Mouse (Mus musculus): ENCODE data around the gene Gm20388. TPM values are rescaled to one million over a fixed set of nuclear protein-coding genes. Genes with fewer than 3 reads are reported as not detected.

Gm20388 gene
- polyA plus RNA-seq, 1 experiment from 2014 or later = not detected

GRCm38 (mm10) chr8:119960531-119961104 is 50.0 kb downstream of the Gm20388 start:
- H3K9me3 ChIP-seq (ENCODE audit: control insufficient read depth, low read length) = no peaks in the 10 kb centered on the region
- H3K4me2 ChIP-seq = no peak overlapping the region
- no peaks in the 10 kb centered on the region for H3K27me3 ChIP-seq (ENCODE audit: control insufficient read depth, insufficient read depth, low read length)
- no peak overlapping the region for H3K9ac ChIP-seq (ENCODE audit: low read length)
- no peaks in the 10 kb centered on the region for H3K4me1 ChIP-seq (ENCODE audit: control insufficient read depth, insufficient read depth, low read length)
- H3K27ac ChIP-seq (ENCODE audit: low read depth, low read length) = no peak overlapping the region
- DNase-seq (ENCODE audit: low spot score, missing footprints) (no peak), ATAC-seq (ENCODE audit: low FRiP score) (no peak)
- peaks cover 17% of the 10 kb centered on the region for H3K36me3 ChIP-seq (ENCODE audit: control insufficient read depth, insufficient read depth, low read length)
- 65% methylated on average over 5 of the region's 5 CpGs for WGBS
- H3K4me3 ChIP-seq (ENCODE audit: low read depth, low read length) = no peak overlapping the region

- H3K4me2 ChIP-seq = no peak overlapping the region
Observed at GRCm38 (mm10) chr8:119964859-119965258, 54.2 kb downstream of the Gm20388 start.

GRCm38 (mm10) chr8:119967435-119967834 is 56.8 kb downstream of the Gm20388 start:
- H3K9me3 ChIP-seq (ENCODE audit: control insufficient read depth, low read length) = no peaks in the 10 kb centered on the region; the same call in 1 of the 2 replicates
- H3K4me1 ChIP-seq (ENCODE audit: control insufficient read depth, insufficient read depth, low read length) = no peaks in the 10 kb centered on the region
- H3K27me3 ChIP-seq (ENCODE audit: control insufficient read depth, insufficient read depth, low read length) = no peaks in the 10 kb centered on the region
- no peaks in the 10 kb centered on the region for H3K36me3 ChIP-seq (ENCODE audit: control insufficient read depth, insufficient read depth, low read length)
- H3K27ac ChIP-seq (ENCODE audit: low read depth, low read length) = no peak overlapping the region
- no peak overlapping the region for H3K4me3 ChIP-seq (ENCODE audit: low read depth, low read length)
- DNase-seq (ENCODE audit: low spot score, missing footprints) (no peak), ATAC-seq (ENCODE audit: low FRiP score) (no peak)
- 86% methylated on average over 9 of the region's 9 CpGs for WGBS
- no peak overlapping the region for H3K4me2 ChIP-seq
- no peak overlapping the region for H3K9ac ChIP-seq (ENCODE audit: low read length)

More at GRCm38 (mm10) chr8:119964859-119965258, 54.2 kb downstream of the Gm20388 start:
- Histone ChIP-seq H3K9me3 (ENCODE audit: control insufficient read depth, low read length) (no peaks in the 10 kb centered on the region; the same call in 1 of the 2 replicates), H3K27ac (ENCODE audit: low read depth, low read length) (no peak overlapping the region), H3K9ac (ENCODE audit: low read length) (no peak overlapping the region), H3K27me3 (ENCODE audit: control insufficient read depth, insufficient read depth, low read length) (no peaks in the 10 kb centered on the region), H3K4me3 (ENCODE audit: low read depth, low read length) (no peak overlapping the region), H3K36me3 (ENCODE audit: control insufficient read depth, insufficient read depth, low read length) (no peaks in the 10 kb centered on the region), H3K4me1 (ENCODE audit: control insufficient read depth, insufficient read depth, low read length) (no peaks in the 10 kb centered on the region)
- no peak for DNase-seq (ENCODE audit: low spot score, missing footprints)
- ATAC-seq (ENCODE audit: low FRiP score) = no peak
- 95% methylated on average over 4 of the region's 4 CpGs for WGBS

GRCm38 (mm10) chr8:119970169-119970568 is 59.5 kb downstream of the Gm20388 start:
- no peak overlapping the region for H3K27ac ChIP-seq (ENCODE audit: low read depth, low read length)
- no peak overlapping the region for H3K4me2 ChIP-seq
- H3K4me1 ChIP-seq (ENCODE audit: control insufficient read depth, insufficient read depth, low read length) = no peaks in the 10 kb centered on the region
- H3K9ac ChIP-seq (ENCODE audit: low read length) = no peak overlapping the region
- no peak overlapping the region for H3K4me3 ChIP-seq (ENCODE audit: low read depth, low read length)
- no peaks in the 10 kb centered on the region; the same call in 1 of the 2 replicates for H3K9me3 ChIP-seq (ENCODE audit: control insufficient read depth, low read length)
- 70% methylated on average over 9 of the region's 9 CpGs for WGBS
- no peaks in the 10 kb centered on the region for H3K27me3 ChIP-seq (ENCODE audit: control insufficient read depth, insufficient read depth, low read length)
- no peaks in the 10 kb centered on the region for H3K36me3 ChIP-seq (ENCODE audit: control insufficient read depth, insufficient read depth, low read length)
- DNase-seq (ENCODE audit: low spot score, missing footprints) = no peak
- ATAC-seq (ENCODE audit: low FRiP score) = no peak

GRCm38 (mm10) chr8:119972558-119972957 is 61.9 kb downstream of the Gm20388 start:
- 84% methylated on average over 12 of the region's 12 CpGs for WGBS
- ATAC-seq (ENCODE audit: low FRiP score) = no peak
- no peak overlapping the region for H3K27ac ChIP-seq (ENCODE audit: low read depth, low read length)

GRCm38 (mm10) chr8:119978770-119979381 is 68.2 kb downstream of the Gm20388 start:
- no peak overlapping the region for H3K4me2 ChIP-seq
- ATAC-seq (ENCODE audit: low FRiP score) = no peak
- no peak overlapping the region for H3K27ac ChIP-seq (ENCODE audit: low read depth, low read length)
- WGBS = 74% methylated on average over 11 of the region's 11 CpGs
- no peaks in the 10 kb centered on the region for H3K9me3 ChIP-seq (ENCODE audit: control insufficient read depth, low read length)
- H3K4me3 ChIP-seq (ENCODE audit: low read depth, low read length) = no peak overlapping the region
- no peak overlapping the region for H3K9ac ChIP-seq (ENCODE audit: low read length)
- H3K36me3 ChIP-seq (ENCODE audit: control insufficient read depth, insufficient read depth, low read length) = no peaks in the 10 kb centered on the region
- no peaks in the 10 kb centered on the region for H3K27me3 ChIP-seq (ENCODE audit: control insufficient read depth, insufficient read depth, low read length)
- no peaks in the 10 kb centered on the region for H3K4me1 ChIP-seq (ENCODE audit: control insufficient read depth, insufficient read depth, low read length)
- no peak for DNase-seq (ENCODE audit: low spot score, missing footprints)

More at GRCm38 (mm10) chr8:119972558-119972957, 61.9 kb downstream of the Gm20388 start:
- H3K4me2 ChIP-seq = no peak overlapping the region
- no peak overlapping the region for H3K4me3 ChIP-seq (ENCODE audit: low read depth, low read length)
- H3K9ac ChIP-seq (ENCODE audit: low read length) = no peak overlapping the region
- no peaks in the 10 kb centered on the region for H3K27me3 ChIP-seq (ENCODE audit: control insufficient read depth, insufficient read depth, low read length)
- no peaks in the 10 kb centered on the region for H3K4me1 ChIP-seq (ENCODE audit: control insufficient read depth, insufficient read depth, low read length)
- H3K36me3 ChIP-seq (ENCODE audit: control insufficient read depth, insufficient read depth, low read length) = no peaks in the 10 kb centered on the region
- no peaks in the 10 kb centered on the region; the same call in 1 of the 2 replicates for H3K9me3 ChIP-seq (ENCODE audit: control insufficient read depth, low read length)
- no peak for DNase-seq (ENCODE audit: low spot score, missing footprints)

- Histone ChIP-seq H3K4me2 (no peak overlapping the region), H3K27ac (ENCODE audit: low read depth, low read length) (no peak overlapping the region), H3K4me3 (ENCODE audit: low read depth, low read length) (no peak overlapping the region), H3K9me3 (ENCODE audit: control insufficient read depth, low read length) (no peaks in the 10 kb centered on the region), H3K27me3 (ENCODE audit: control insufficient read depth, insufficient read depth, low read length) (no peaks in the 10 kb centered on the region), H3K4me1 (ENCODE audit: control insufficient read depth, insufficient read depth, low read length) (no peaks in the 10 kb centered on the region), H3K9ac (ENCODE audit: low read length) (no peak overlapping the region), H3K36me3 (ENCODE audit: control insufficient read depth, insufficient read depth, low read length) (no peaks in the 10 kb centered on the region)
- 72% methylated on average over 4 of the region's 4 CpGs for WGBS
- ATAC-seq (ENCODE audit: low FRiP score) (no peak), DNase-seq (ENCODE audit: low spot score, missing footprints) (no peak)
Observed at GRCm38 (mm10) chr8:119981253-119981652, 70.6 kb downstream of the Gm20388 start.

- ATAC-seq (ENCODE audit: low FRiP score) = no peak
- no peak for DNase-seq (ENCODE audit: low spot score, missing footprints)
- no peak overlapping the region for H3K4me2 ChIP-seq
- H3K4me3 ChIP-seq (ENCODE audit: low read depth, low read length) = no peak overlapping the region
- no peaks in the 10 kb centered on the region for H3K4me1 ChIP-seq (ENCODE audit: control insufficient read depth, insufficient read depth, low read length)
- H3K9me3 ChIP-seq (ENCODE audit: control insufficient read depth, low read length) = no peaks in the 10 kb centered on the region
- no peaks in the 10 kb centered on the region for H3K27me3 ChIP-seq (ENCODE audit: control insufficient read depth, insufficient read depth, low read length)
- H3K9ac ChIP-seq (ENCODE audit: low read length) = no peak overlapping the region
- no peaks in the 10 kb centered on the region for H3K36me3 ChIP-seq (ENCODE audit: control insufficient read depth, insufficient read depth, low read length)
- H3K27ac ChIP-seq (ENCODE audit: low read depth, low read length) = no peak overlapping the region
Observed at GRCm38 (mm10) chr8:119984085-119984484, 73.4 kb downstream of the Gm20388 start.

- Histone ChIP-seq H3K4me2 (no peak overlapping the region), H3K27me3 (ENCODE audit: control insufficient read depth, insufficient read depth, low read length) (peaks cover 1% of the 10 kb centered on the region; the same call in 1 of the 2 replicates), H3K36me3 (ENCODE audit: control insufficient read depth, insufficient read depth, low read length) (no peaks in the 10 kb centered on the region), H3K4me3 (ENCODE audit: low read depth, low read length) (no peak overlapping the region), H3K9me3 (ENCODE audit: control insufficient read depth, low read length) (no peaks in the 10 kb centered on the region), H3K4me1 (ENCODE audit: control insufficient read depth, insufficient read depth, low read length) (no peaks in the 10 kb centered on the region), H3K27ac (ENCODE audit: low read depth, low read length) (no peak overlapping the region), H3K9ac (ENCODE audit: low read length) (no peak overlapping the region)
- 71% methylated on average over 5 of the region's 5 CpGs for WGBS
- DNase-seq (ENCODE audit: low spot score, missing footprints) (no peak), ATAC-seq (ENCODE audit: low FRiP score) (no peak)
Observed at GRCm38 (mm10) chr8:119986174-119986573, 75.5 kb downstream of the Gm20388 start.

Measured in midbrain, embryonic 11.5 days (tissue).